Mouse (Mus musculus) cerebellum, postnatal 10 days (tissue): Measurements from ENCODE around the gene Ccdc194.

Experiments used
- DNase-seq, 2 experiments: peaks; one replicate each; pipeline ENCODE4 v3.0.0; 2021; ENCODE audit warnings: mixed read lengths in 2 of 2

Gene Ccdc194

GRCm38 (mm10) chr8:71552770-71553169, 27.3 kb upstream of the Ccdc194 start:
- no peak for DNase-seq

- no peak for DNase-seq
Measured at GRCm38 (mm10) chr8:71550754-71551153, 25.2 kb upstream of the Ccdc194 start.

- DNase-seq, result no peak
Measured at GRCm38 (mm10) chr8:71547590-71547989, 22.1 kb upstream of the Ccdc194 start.

GRCm38 (mm10) chr8:71545053-71545452, 19.5 kb upstream of the Ccdc194 start:
- no peak for DNase-seq

GRCm38 (mm10) chr8:71543755-71544154, 18.2 kb upstream of the Ccdc194 start:
- no peak for DNase-seq

GRCm38 (mm10) chr8:71542632-71543343, 17.3 kb upstream of the Ccdc194 start, which contains the start of gene Mvb12a:
Gene Mvb12a (plus strand): TSS chr8:71542922.
- DNase-seq, result peak; percentile 96 to 98

- peak; percentile 35 to 53 for DNase-seq
Measured at GRCm38 (mm10) chr8:71537028-71537867, 11.7 kb upstream of the Ccdc194 start, which contains the start of gene Bst2. Gene Bst2 (minus strand): TSS chr8:71537456.

- no peak for DNase-seq
Measured at GRCm38 (mm10) chr8:71535663-71536062, 10.2 kb upstream of the Ccdc194 start.

- no peak for DNase-seq
Measured at GRCm38 (mm10) chr8:71534263-71534810, 8.8 kb upstream of the Ccdc194 start.

GRCm38 (mm10) chr8:71530735-71531467, 5.4 kb upstream of the Ccdc194 start:
- peak; percentile 70 to 74 for DNase-seq

- DNase-seq, result no peak
Measured at GRCm38 (mm10) chr8:71528362-71529073, 3.0 kb upstream of the Ccdc194 start.

- DNase-seq, result no peak
Measured at GRCm38 (mm10) chr8:71527162-71527870, 1.8 kb upstream of the Ccdc194 start.

GRCm38 (mm10) chr8:71526272-71526671, 761 bp upstream of the Ccdc194 start:
- no peak for DNase-seq

GRCm38 (mm10) chr8:71521634-71522033, 3.9 kb downstream of the Ccdc194 start:
- DNase-seq, result peak; percentile 95 to 96

GRCm38 (mm10) chr8:71519037-71519825, 6.3 kb downstream of the Ccdc194 start:
- peak; percentile 75 to 79 for DNase-seq

- no peak for DNase-seq
Measured at GRCm38 (mm10) chr8:71516786-71517185, 8.7 kb downstream of the Ccdc194 start.

GRCm38 (mm10) chr8:71515043-71515442, 10.5 kb downstream of the Ccdc194 start:
- no peak for DNase-seq

GRCm38 (mm10) chr8:71513018-71513754, 12.3 kb downstream of the Ccdc194 start:
- DNase-seq, result no peak

GRCm38 (mm10) chr8:71511644-71512043, 13.9 kb downstream of the Ccdc194 start, which contains the start of gene Plvap:
Gene Plvap (minus strand): TSS chr8:71511752.
- no peak for DNase-seq

- DNase-seq, result no peak
Measured at GRCm38 (mm10) chr8:71509316-71509715, 16.2 kb downstream of the Ccdc194 start.
